Mouse (Mus musculus) midbrain, embryonic 12.5 days (tissue): Measurements from ENCODE around the gene Il18r1. TPM values are rescaled to one million over a fixed set of nuclear protein-coding genes. Genes with fewer than 3 reads are reported as not detected.

Experiments
- ATAC-seq: fragments of 200-750 bp; cut with Nextera tagmentation; 2 replicates; pipeline ENCODE4 v1.8.0; 2017; ENCODE audit warnings: low read depth, moderate TSS enrichment, moderate library complexity; ENCODE audit not compliant: low FRiP score
- H3K27ac ChIP-seq: fragments of 300-500 bp; sonication (generic); replicated peaks from 2 replicates; pipeline ENCODE4 v1.5.1; 2016; ENCODE audit warnings: mild to moderate bottlenecking
- H3K27me3 ChIP-seq: fragments of 300-500 bp; sonication (generic); 2 replicates; pipeline ENCODE4 v1.6.1; 2016; ENCODE audit warnings: mild to moderate bottlenecking
- H3K36me3 ChIP-seq: fragments of 300-500 bp; sonication (generic); 2 replicates; pipeline ENCODE4 v1.6.1; 2016
- H3K4me1 ChIP-seq: fragments of 300-500 bp; sonication (generic); 2 replicates; pipeline ENCODE4 v1.6.1; 2016
- H3K4me2 ChIP-seq: fragments of 300-500 bp; sonication (generic); replicated peaks from 2 replicates; pipeline ENCODE4 v1.6.1; 2016; ENCODE audit warnings: mild to moderate bottlenecking, moderate library complexity
- H3K4me3 ChIP-seq: fragments of 300-500 bp; sonication (generic); 2 replicates; pipeline ENCODE4 v1.5.1; 2016; ENCODE audit warnings: mild to moderate bottlenecking
- H3K9ac ChIP-seq: fragments of 300-500 bp; sonication (generic); replicated peaks from 2 replicates; pipeline ENCODE4 v1.6.1; 2016; ENCODE audit warnings: mild to moderate bottlenecking, moderate library complexity
- H3K9me3 ChIP-seq: fragments of 300-500 bp; sonication (generic); 2 replicates; pipeline ENCODE4 v1.6.1; 2016; ENCODE audit warnings: mild to moderate bottlenecking
- WGBS: fragments of 180-500 bp; shearing (Covaris S2); methylation state at CpG from one replicate; pipeline ENCODE4 v1.1.7; 2016; 5-methylcytosine and 5-hydroxymethylcytosine counted together
- polyA plus RNA-seq: library from polyadenylated mRNA; unstranded; fragments of >200 nt; fragmentation: Nextera tagmentation; extraction: Ambion mirVana; gene quantifications from 2 replicates; pipeline ENCODE4 v1.2.1, GENCODE M21; 2016

Gene Il18r1
- polyA plus RNA-seq, 1 experiment from 2014 or later = not detected

GRCm38 (mm10) chr1:40501546-40502398 lies 36.4 kb downstream of the Il18r1 start:
- H3K27ac ChIP-seq = no peak overlapping the region
- no peak for ATAC-seq
- no peak overlapping the region for H3K4me3 ChIP-seq
- H3K9me3 ChIP-seq = no peaks in the 10 kb centered on the region
- H3K27me3 ChIP-seq = no peaks in the 10 kb centered on the region
- 88% methylated on average over 11 of the region's 11 CpGs for WGBS
- no peaks in the 10 kb centered on the region for H3K36me3 ChIP-seq
- H3K4me1 ChIP-seq = no peaks in the 10 kb centered on the region
- no peak overlapping the region for H3K9ac ChIP-seq
- H3K4me2 ChIP-seq = no peak overlapping the region

GRCm38 (mm10) chr1:40504548-40504947 lies 39.2 kb downstream of the Il18r1 start:
- Histone ChIP-seq H3K27ac (no peak overlapping the region), H3K4me2 (no peak overlapping the region), H3K9me3 (no peaks in the 10 kb centered on the region), H3K4me3 (no peak overlapping the region), H3K4me1 (no peaks in the 10 kb centered on the region), H3K36me3 (no peaks in the 10 kb centered on the region), H3K27me3 (no peaks in the 10 kb centered on the region), H3K9ac (no peak overlapping the region)
- WGBS = 83% methylated on average over 5 of the region's 5 CpGs
- ATAC-seq = no peak

DNA sequence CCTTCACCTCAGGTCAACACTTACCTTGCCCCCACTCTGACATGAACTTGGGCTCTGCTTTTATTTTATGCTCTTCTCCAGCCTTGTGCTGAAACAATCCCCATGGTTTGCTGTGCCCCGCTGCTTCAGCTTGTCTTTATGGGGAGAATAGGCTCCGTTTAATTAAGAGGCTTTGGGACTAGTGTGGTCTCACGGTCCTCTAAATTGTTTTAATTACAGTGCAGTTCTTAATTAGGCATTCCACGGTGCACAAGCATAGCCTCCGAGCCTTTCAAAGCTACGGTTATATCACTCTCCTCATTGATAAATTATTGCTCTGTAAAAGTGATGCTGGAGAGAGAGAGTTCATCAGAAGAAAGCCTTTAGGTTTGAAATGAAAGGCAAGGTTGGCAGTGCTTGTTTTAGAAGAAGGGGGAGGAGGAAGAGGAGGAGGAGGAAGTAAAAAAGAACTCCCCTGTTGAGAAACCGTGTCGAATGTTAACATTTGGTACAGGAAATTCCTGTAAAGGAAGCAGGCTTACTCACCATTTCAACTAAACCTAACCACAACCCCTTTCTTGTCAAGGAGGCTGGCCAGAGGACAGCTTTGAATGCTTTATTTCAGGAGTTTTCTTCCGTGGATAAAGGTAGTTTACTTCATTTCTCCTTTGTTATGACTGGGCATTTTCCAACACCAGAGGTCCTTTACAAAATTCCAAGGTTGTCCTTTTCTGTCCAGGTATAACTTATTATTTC lies 49.7 kb downstream of the Il18r1 start, which contains the start of gene Il18rap:
Gene Il18rap, plus strand, starts transcription at position 512 of the 735 bp plus-strand sequence.
- Histone ChIP-seq H3K4me2 (no peak within 1 kb of the TSS), H3K4me3 (no peak within 1 kb of the TSS), H3K9me3 (no peaks in the 10 kb centered on the region), H3K27ac (no peak within 1 kb of the TSS), H3K36me3 (no peaks in the 10 kb centered on the region), H3K27me3 (no peaks in the 10 kb centered on the region), H3K4me1 (no peaks in the 10 kb centered on the region), H3K9ac (no peak within 1 kb of the TSS)
- 49% methylated on average over 9 of the region's 9 CpGs for WGBS
- no peak for ATAC-seq

DNA sequence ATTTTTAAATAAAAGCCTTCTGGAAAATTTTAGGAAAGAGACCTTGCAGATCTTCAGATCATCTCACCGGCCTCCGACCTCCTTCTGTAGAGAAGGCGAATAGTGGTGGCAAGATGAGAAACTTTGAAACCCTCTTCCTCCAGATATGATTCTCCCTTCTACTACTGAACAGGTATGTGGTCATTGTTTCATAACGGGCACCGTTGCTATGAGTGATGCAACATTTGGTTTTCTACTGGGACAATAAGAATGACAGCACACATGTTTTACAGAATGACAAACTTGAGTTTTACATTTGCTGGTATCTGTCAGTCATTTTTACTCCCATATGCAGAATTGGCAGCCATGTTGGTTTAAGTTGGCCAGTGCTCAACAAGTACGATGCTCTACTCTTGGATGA lies 51.0 kb downstream of the Il18r1 start:
- H3K4me2 ChIP-seq = no peak overlapping the region
- ATAC-seq = no peak
- no peak overlapping the region for H3K9ac ChIP-seq
- no peak overlapping the region for H3K4me3 ChIP-seq
- 92% methylated on average over 6 of the region's 6 CpGs for WGBS
- H3K36me3 ChIP-seq = no peaks in the 10 kb centered on the region
- H3K4me1 ChIP-seq = no peaks in the 10 kb centered on the region
- H3K27ac ChIP-seq = no peak overlapping the region
- H3K27me3 ChIP-seq = no peaks in the 10 kb centered on the region
- H3K9me3 ChIP-seq = no peaks in the 10 kb centered on the region

DNA sequence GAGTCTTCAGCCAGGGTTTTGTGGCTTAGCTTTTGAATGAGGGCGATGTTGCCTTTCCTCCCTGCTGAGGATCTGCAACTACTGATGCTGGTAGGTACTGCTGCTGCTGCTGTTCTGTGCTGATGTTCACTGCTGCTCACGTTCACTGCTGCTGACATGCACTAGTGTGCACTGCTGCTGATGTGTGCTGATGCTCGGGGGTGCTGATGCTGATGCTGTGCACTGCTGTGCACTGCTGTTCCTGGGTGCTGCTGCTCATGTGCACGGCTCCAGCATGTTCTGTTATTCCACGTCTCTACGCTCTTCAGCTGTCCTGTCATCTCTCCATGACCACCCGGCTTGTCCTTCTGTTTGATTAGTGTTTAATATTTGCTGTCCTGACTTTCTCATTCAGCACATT lies 57.6 kb downstream of the Il18r1 start:
- no peaks in the 10 kb centered on the region for H3K4me1 ChIP-seq
- no peak for ATAC-seq
- H3K9ac ChIP-seq = no peak overlapping the region
- no peak overlapping the region for H3K4me2 ChIP-seq
- no peak overlapping the region for H3K4me3 ChIP-seq
- H3K27me3 ChIP-seq = no peaks in the 10 kb centered on the region
- no peaks in the 10 kb centered on the region for H3K9me3 ChIP-seq
- no peaks in the 10 kb centered on the region for H3K36me3 ChIP-seq
- H3K27ac ChIP-seq = no peak overlapping the region
- 90% methylated on average over 7 of the region's 7 CpGs for WGBS

DNA sequence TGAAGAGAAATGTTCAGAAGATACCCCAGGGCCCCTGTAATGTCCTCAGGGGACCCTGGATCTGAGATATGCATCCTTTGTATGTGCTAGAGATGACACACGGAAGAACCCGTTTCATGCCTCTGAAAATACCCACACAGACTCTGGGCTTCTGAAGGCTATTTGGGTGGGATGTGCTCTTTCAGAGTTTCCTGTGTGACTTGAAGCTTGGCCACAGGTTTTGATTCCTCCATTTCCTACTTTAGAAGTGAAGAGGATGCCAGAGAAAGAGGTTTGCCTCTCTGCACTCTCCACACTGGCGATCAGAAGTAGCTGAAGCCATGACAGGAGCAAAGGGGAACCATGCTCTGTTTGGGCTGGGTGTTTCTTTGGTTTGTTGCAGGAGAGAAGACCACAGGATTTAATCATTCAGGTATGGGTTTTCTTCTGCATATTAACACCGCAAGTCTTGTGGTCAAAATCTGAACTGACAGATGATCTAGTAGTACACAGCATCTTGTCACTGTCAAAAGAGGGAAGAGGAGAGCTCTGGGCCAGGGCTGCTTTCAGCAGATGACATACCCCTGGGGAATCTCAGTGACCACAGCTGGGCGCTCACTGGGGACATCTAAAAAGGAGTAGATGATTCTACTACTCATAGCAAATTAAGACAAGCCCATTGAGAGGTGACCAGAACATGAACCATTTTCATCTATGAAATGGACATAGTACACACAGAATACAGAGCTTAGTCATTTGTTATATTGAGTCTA lies 58.8 kb downstream of the Il18r1 start:
- Histone ChIP-seq H3K9ac (no peak overlapping the region), H3K4me3 (no peak overlapping the region), H3K27ac (no peak overlapping the region), H3K27me3 (no peaks in the 10 kb centered on the region), H3K4me2 (no peak overlapping the region), H3K4me1 (no peaks in the 10 kb centered on the region), H3K9me3 (no peaks in the 10 kb centered on the region), H3K36me3 (no peaks in the 10 kb centered on the region)
- 87% methylated on average over 5 of the region's 5 CpGs for WGBS
- no peak for ATAC-seq

GRCm38 (mm10) chr1:40529287-40529686 lies 63.9 kb downstream of the Il18r1 start:
- 89% methylated on average over 5 of the region's 5 CpGs for WGBS
- Histone ChIP-seq H3K9ac (no peak overlapping the region), H3K9me3 (no peaks in the 10 kb centered on the region), H3K4me2 (no peak overlapping the region), H3K4me1 (no peaks in the 10 kb centered on the region), H3K27me3 (no peaks in the 10 kb centered on the region), H3K36me3 (no peaks in the 10 kb centered on the region), H3K4me3 (no peak overlapping the region), H3K27ac (no peak overlapping the region)
- no peak for ATAC-seq

GRCm38 (mm10) chr1:40537577-40537976 lies 72.2 kb downstream of the Il18r1 start:
- Histone ChIP-seq H3K27ac (no peak overlapping the region), H3K27me3 (no peaks in the 10 kb centered on the region), H3K4me3 (no peak overlapping the region), H3K36me3 (no peaks in the 10 kb centered on the region), H3K9me3 (no peaks in the 10 kb centered on the region), H3K4me1 (no peaks in the 10 kb centered on the region), H3K4me2 (no peak overlapping the region), H3K9ac (no peak overlapping the region)
- no peak for ATAC-seq
- 76% methylated on average over 5 of the region's 5 CpGs for WGBS

GRCm38 (mm10) chr1:40544650-40545049 lies 79.3 kb downstream of the Il18r1 start:
- no peak for ATAC-seq
- Histone ChIP-seq H3K4me2 (no peak overlapping the region), H3K9ac (no peak overlapping the region), H3K36me3 (no peaks in the 10 kb centered on the region), H3K9me3 (no peaks in the 10 kb centered on the region), H3K27ac (no peak overlapping the region), H3K4me1 (peaks cover 7% of the 10 kb centered on the region; the same call in 1 of the 2 replicates), H3K4me3 (no peak overlapping the region), H3K27me3 (no peaks in the 10 kb centered on the region)
- WGBS = 0% methylated on average over 2 of the region's 2 CpGs

- H3K9ac ChIP-seq = no peak overlapping the region
- no peaks in the 10 kb centered on the region for H3K27me3 ChIP-seq
- H3K9me3 ChIP-seq = no peaks in the 10 kb centered on the region
- H3K36me3 ChIP-seq = no peaks in the 10 kb centered on the region
- no peak overlapping the region for H3K4me3 ChIP-seq
- WGBS = 79% methylated on average over 4 of the region's 4 CpGs
- no peak overlapping the region for H3K4me2 ChIP-seq
- no peak overlapping the region for H3K27ac ChIP-seq
- ATAC-seq = no peak
- H3K4me1 ChIP-seq = peaks cover 7% of the 10 kb centered on the region; the same call in 1 of the 2 replicates
Measured at GRCm38 (mm10) chr1:40546645-40547044, 81.3 kb downstream of the Il18r1 start.

GRCm38 (mm10) chr1:40547064-40547572 lies 81.8 kb downstream of the Il18r1 start:
- peaks cover 7% of the 10 kb centered on the region; the same call in 1 of the 2 replicates for H3K4me1 ChIP-seq
- no peak for ATAC-seq
- no peaks in the 10 kb centered on the region for H3K9me3 ChIP-seq
- no peaks in the 10 kb centered on the region for H3K36me3 ChIP-seq
- H3K27me3 ChIP-seq = no peaks in the 10 kb centered on the region
- no peak overlapping the region for H3K9ac ChIP-seq
- 64% methylated on average over 11 of the region's 11 CpGs for WGBS
- no peak overlapping the region for H3K4me2 ChIP-seq
- H3K27ac ChIP-seq = no peak overlapping the region
- no peak overlapping the region for H3K4me3 ChIP-seq
